Mouse (Mus musculus): ENCODE measurements around the gene Zhx3. TPM values are rescaled to one million over a fixed set of nuclear protein-coding genes. Genes with fewer than 3 reads are reported as not detected.

Zhx3 gene
- polyA plus RNA-seq, 1 experiment from 2014 or later, result 10.7 TPM

- H3K4me2 ChIP-seq (ENCODE audit: low read depth), result peak overlapping the region; percentile 76
- DNase-seq (ENCODE audit: low spot score) (peak; percentile 21), ATAC-seq (ENCODE audit: insufficient read depth, low FRiP score, low TSS enrichment) (no peak)
- WGBS, result 31% methylated on average over 17 of the region's 17 CpGs
- H3K27ac ChIP-seq (ENCODE audit: low read depth, low read length), result no peak overlapping the region
- no peaks in the 10 kb centered on the region for H3K9me3 ChIP-seq (ENCODE audit: control insufficient read depth, low read length)
- H3K4me3 ChIP-seq (ENCODE audit: low read depth, low read length), result peak overlapping the region; percentile 91
- H3K27me3 ChIP-seq (ENCODE audit: control insufficient read depth, insufficient read depth, low read length), result no peaks in the 10 kb centered on the region
- H3K36me3 ChIP-seq (ENCODE audit: control insufficient read depth, insufficient read depth, low read length), result 0 out of 2 replicates have a peak, but pooled peaks cover 3% of the 10 kb centered on the region
- H3K4me1 ChIP-seq (ENCODE audit: control insufficient read depth, insufficient read depth, low read length), result peaks cover 17% of the 10 kb centered on the region
- H3K9ac ChIP-seq (ENCODE audit: low read length), result no peak overlapping the region; the same call in 1 of the 2 replicates
These were observed 142.7 kb downstream of the Zhx3 start for GRCm38 (mm10) chr2:160729851-160730796.

- WGBS, result 94% methylated on average over 2 of the region's 2 CpGs
- Histone ChIP-seq H3K36me3 (ENCODE audit: control insufficient read depth, insufficient read depth, low read length) (0 out of 2 replicates have a peak, but pooled peaks cover 3% of the 10 kb centered on the region), H3K9ac (ENCODE audit: low read length) (no peak overlapping the region), H3K9me3 (ENCODE audit: control insufficient read depth, low read length) (no peaks in the 10 kb centered on the region), H3K27me3 (ENCODE audit: control insufficient read depth, insufficient read depth, low read length) (no peaks in the 10 kb centered on the region), H3K4me1 (ENCODE audit: control insufficient read depth, insufficient read depth, low read length) (peaks cover 17% of the 10 kb centered on the region), H3K27ac (ENCODE audit: low read depth, low read length) (no peak overlapping the region), H3K4me3 (ENCODE audit: low read depth, low read length) (no peak overlapping the region), H3K4me2 (ENCODE audit: low read depth) (no peak overlapping the region)
- DNase-seq (ENCODE audit: low spot score) (no peak), ATAC-seq (ENCODE audit: insufficient read depth, low FRiP score, low TSS enrichment) (no peak)
These were observed 143.4 kb downstream of the Zhx3 start for GRCm38 (mm10) chr2:160729436-160729835.

GRCm38 (mm10) chr2:160728972-160729371 is 143.8 kb downstream of the Zhx3 start:
- ATAC-seq (ENCODE audit: insufficient read depth, low FRiP score, low TSS enrichment), result no peak
- no peak overlapping the region for H3K9ac ChIP-seq (ENCODE audit: low read length)
- no peak overlapping the region for H3K27ac ChIP-seq (ENCODE audit: low read depth, low read length)
- peaks cover 17% of the 10 kb centered on the region for H3K4me1 ChIP-seq (ENCODE audit: control insufficient read depth, insufficient read depth, low read length)
- no peak overlapping the region for H3K4me2 ChIP-seq (ENCODE audit: low read depth)
- no peak overlapping the region for H3K4me3 ChIP-seq (ENCODE audit: low read depth, low read length)
- H3K36me3 ChIP-seq (ENCODE audit: control insufficient read depth, insufficient read depth, low read length), result no peaks in the 10 kb centered on the region; the same call in 1 of the 2 replicates
- no peaks in the 10 kb centered on the region for H3K9me3 ChIP-seq (ENCODE audit: control insufficient read depth, low read length)
- no peak for DNase-seq (ENCODE audit: low spot score)
- 88% methylated on average over 3 of the region's 3 CpGs for WGBS
- H3K27me3 ChIP-seq (ENCODE audit: control insufficient read depth, insufficient read depth, low read length), result no peaks in the 10 kb centered on the region

- no peak overlapping the region for H3K4me2 ChIP-seq (ENCODE audit: low read depth)
- no peak overlapping the region for H3K9ac ChIP-seq (ENCODE audit: low read length)
- ATAC-seq (ENCODE audit: insufficient read depth, low FRiP score, low TSS enrichment), result no peak
- peaks cover 5% of the 10 kb centered on the region; the same call in 1 of the 2 replicates for H3K4me1 ChIP-seq (ENCODE audit: control insufficient read depth, insufficient read depth, low read length)
- no peak for DNase-seq (ENCODE audit: low spot score)
- WGBS, result 89% methylated on average over 6 of the region's 6 CpGs
- H3K36me3 ChIP-seq (ENCODE audit: control insufficient read depth, insufficient read depth, low read length), result no peaks in the 10 kb centered on the region; the same call in 1 of the 2 replicates
- H3K27ac ChIP-seq (ENCODE audit: low read depth, low read length), result no peak overlapping the region
- H3K9me3 ChIP-seq (ENCODE audit: control insufficient read depth, low read length), result no peaks in the 10 kb centered on the region
- no peak overlapping the region for H3K4me3 ChIP-seq (ENCODE audit: low read depth, low read length)
- no peaks in the 10 kb centered on the region for H3K27me3 ChIP-seq (ENCODE audit: control insufficient read depth, insufficient read depth, low read length)
These were observed 146.6 kb downstream of the Zhx3 start for GRCm38 (mm10) chr2:160725877-160726864.

GRCm38 (mm10) chr2:160724536-160724935 is 148.3 kb downstream of the Zhx3 start:
- DNase-seq (ENCODE audit: low spot score), result no peak
- no peak for ATAC-seq (ENCODE audit: insufficient read depth, low FRiP score, low TSS enrichment)
- H3K9ac ChIP-seq (ENCODE audit: low read length), result no peak overlapping the region
- WGBS, result 92% methylated on average over 5 of the region's 5 CpGs
- H3K27me3 ChIP-seq (ENCODE audit: control insufficient read depth, insufficient read depth, low read length), result no peaks in the 10 kb centered on the region
- no peaks in the 10 kb centered on the region for H3K9me3 ChIP-seq (ENCODE audit: control insufficient read depth, low read length)
- H3K36me3 ChIP-seq (ENCODE audit: control insufficient read depth, insufficient read depth, low read length), result peaks cover 6% of the 10 kb centered on the region
- no peak overlapping the region for H3K4me2 ChIP-seq (ENCODE audit: low read depth)
- no peaks in the 10 kb centered on the region for H3K4me1 ChIP-seq (ENCODE audit: control insufficient read depth, insufficient read depth, low read length)
- no peak overlapping the region for H3K4me3 ChIP-seq (ENCODE audit: low read depth, low read length)
- H3K27ac ChIP-seq (ENCODE audit: low read depth, low read length), result no peak overlapping the region

- no peak overlapping the region for H3K9ac ChIP-seq (ENCODE audit: low read length)
- ATAC-seq (ENCODE audit: insufficient read depth, low FRiP score, low TSS enrichment) (no peak), DNase-seq (ENCODE audit: low spot score) (no peak)
These were observed 149.0 kb downstream of the Zhx3 start for GRCm38 (mm10) chr2:160723613-160724375.

GRCm38 (mm10) chr2:160722714-160723113 is 150.1 kb downstream of the Zhx3 start:
- H3K4me1 ChIP-seq (ENCODE audit: control insufficient read depth, insufficient read depth, low read length), result no peaks in the 10 kb centered on the region
- no peak overlapping the region for H3K27ac ChIP-seq (ENCODE audit: low read depth, low read length)
- peaks cover 10% of the 10 kb centered on the region for H3K36me3 ChIP-seq (ENCODE audit: control insufficient read depth, insufficient read depth, low read length)
- WGBS, result 73% methylated on average over 4 of the region's 4 CpGs
- H3K9me3 ChIP-seq (ENCODE audit: control insufficient read depth, low read length), result no peaks in the 10 kb centered on the region
- ATAC-seq (ENCODE audit: insufficient read depth, low FRiP score, low TSS enrichment) (no peak), DNase-seq (ENCODE audit: low spot score) (no peak)
- H3K4me3 ChIP-seq (ENCODE audit: low read depth, low read length), result no peak overlapping the region
- H3K9ac ChIP-seq (ENCODE audit: low read length), result no peak overlapping the region
- H3K27me3 ChIP-seq (ENCODE audit: control insufficient read depth, insufficient read depth, low read length), result no peaks in the 10 kb centered on the region
- no peak overlapping the region for H3K4me2 ChIP-seq (ENCODE audit: low read depth)

More at GRCm38 (mm10) chr2:160723613-160724375, 149.0 kb downstream of the Zhx3 start:
- Histone ChIP-seq H3K4me3 (ENCODE audit: low read depth, low read length) (no peak overlapping the region), H3K36me3 (ENCODE audit: control insufficient read depth, insufficient read depth, low read length) (peaks cover 8% of the 10 kb centered on the region), H3K9me3 (ENCODE audit: control insufficient read depth, low read length) (no peaks in the 10 kb centered on the region), H3K4me1 (ENCODE audit: control insufficient read depth, insufficient read depth, low read length) (no peaks in the 10 kb centered on the region), H3K27ac (ENCODE audit: low read depth, low read length) (no peak overlapping the region), H3K27me3 (ENCODE audit: control insufficient read depth, insufficient read depth, low read length) (no peaks in the 10 kb centered on the region), H3K4me2 (ENCODE audit: low read depth) (no peak overlapping the region)
- 95% methylated on average over 4 of the region's 4 CpGs for WGBS

GRCm38 (mm10) chr2:160718811-160719210 is 154.0 kb downstream of the Zhx3 start:
- ATAC-seq (ENCODE audit: insufficient read depth, low FRiP score, low TSS enrichment) (no peak), DNase-seq (ENCODE audit: low spot score) (no peak)
- Histone ChIP-seq H3K4me3 (ENCODE audit: low read depth, low read length) (no peak overlapping the region), H3K27me3 (ENCODE audit: control insufficient read depth, insufficient read depth, low read length) (no peaks in the 10 kb centered on the region), H3K36me3 (ENCODE audit: control insufficient read depth, insufficient read depth, low read length) (peaks cover 30% of the 10 kb centered on the region), H3K4me1 (ENCODE audit: control insufficient read depth, insufficient read depth, low read length) (no peaks in the 10 kb centered on the region), H3K9me3 (ENCODE audit: control insufficient read depth, low read length) (no peaks in the 10 kb centered on the region), H3K9ac (ENCODE audit: low read length) (no peak overlapping the region), H3K27ac (ENCODE audit: low read depth, low read length) (no peak overlapping the region), H3K4me2 (ENCODE audit: low read depth) (no peak overlapping the region)
- WGBS, result 92% methylated on average over 3 of the region's 3 CpGs

Measured in neural tube, embryonic 11.5 days (tissue).